Mouse (Mus musculus) forebrain, embryonic 11.5 days (tissue): ENCODE data around the gene Syndig1l. TPM values are rescaled to one million over a fixed set of nuclear protein-coding genes. Genes with fewer than 3 reads are reported as not detected.

Experiments
- ATAC-seq: fragments of 200-750 bp; cut with Nextera tagmentation; replicated peaks from 2 replicates; pipeline ENCODE4 v1.8.0; 2017; ENCODE audit warnings: moderate TSS enrichment; ENCODE audit not compliant: low FRiP score
- DNase-seq: peaks from one replicate; pipeline ENCODE4 v3.0.0-alpha.2; 2017; ENCODE audit warnings: low spot score
- H3K27ac ChIP-seq: fragments of 300-500 bp; sonication (generic); 2 replicates; pipeline ENCODE4 v1.5.1; 2014; ENCODE audit warnings: low read depth, low read length
- H3K27me3 ChIP-seq: fragments of 300-500 bp; sonication (generic); 2 replicates; pipeline ENCODE4 v1.6.1; 2014; ENCODE audit warnings: mild to moderate bottlenecking, low read length, mixed read lengths; ENCODE audit not compliant: control insufficient read depth, insufficient read depth
- H3K36me3 ChIP-seq: fragments of 300-500 bp; sonication (generic); 2 replicates; pipeline ENCODE4 v1.6.1; 2014; ENCODE audit warnings: mild to moderate bottlenecking, low read length, moderate library complexity, mixed read lengths; ENCODE audit not compliant: control insufficient read depth, insufficient read depth
- H3K4me1 ChIP-seq: fragments of 300-500 bp; sonication (generic); replicated peaks from 2 replicates; pipeline ENCODE4 v1.6.1; 2014; ENCODE audit warnings: low read length, mixed read lengths; ENCODE audit not compliant: control insufficient read depth, insufficient read depth
- H3K4me2 ChIP-seq: fragments of 300-500 bp; sonication (generic); 2 replicates; pipeline ENCODE4 v1.6.1; 2014; ENCODE audit warnings: low read depth, mild to moderate bottlenecking, low read length, moderate library complexity, mixed read lengths; ENCODE audit not compliant: severe bottlenecking
- H3K4me3 ChIP-seq: fragments of 300-500 bp; sonication (generic); 2 replicates; pipeline ENCODE4 v1.5.1; 2014; ENCODE audit warnings: low read depth, low read length
- H3K9ac ChIP-seq: fragments of 300-500 bp; sonication (generic); 2 replicates; pipeline ENCODE4 v1.6.1; 2014; ENCODE audit warnings: low read length
- H3K9me3 ChIP-seq: fragments of 300-500 bp; sonication (generic); 2 replicates; pipeline ENCODE4 v1.6.1; 2016; ENCODE audit warnings: low read length, mixed read lengths; ENCODE audit not compliant: control insufficient read depth
- WGBS: fragments of 180-500 bp; shearing (Covaris S2); extraction: QIAGEN DNeasy Blood & Tissue Kit; methylation state at CpG from one replicate; pipeline ENCODE4 v1.1.7; 2014; 5-methylcytosine and 5-hydroxymethylcytosine counted together
- polyA plus RNA-seq: library from polyadenylated mRNA; unstranded; fragments of >200 nt; fragmentation: Nextera tagmentation; extraction: Ambion mirVana; gene quantifications from 2 replicates; pipeline ENCODE4 v1.2.1, GENCODE M21; 2014

Gene Syndig1l
- polyA plus RNA-seq, 1 experiment from 2014 or later: 0.20 TPM

GRCm38 (mm10) chr12:84687531-84687930, 11.1 kb downstream of the Syndig1l start:
- Histone ChIP-seq H3K4me3 (no peak overlapping the region), H3K27me3 (no peaks in the 10 kb centered on the region), H3K36me3 (no peaks in the 10 kb centered on the region), H3K4me1 (no peaks in the 10 kb centered on the region), H3K27ac (no peak overlapping the region), H3K4me2 (no peak overlapping the region), H3K9me3 (no peaks in the 10 kb centered on the region), H3K9ac (no peak overlapping the region)
- 87% methylated on average over 4 of the region's 4 CpGs for WGBS
- ATAC-seq: no peak
- no peak for DNase-seq

DNA sequence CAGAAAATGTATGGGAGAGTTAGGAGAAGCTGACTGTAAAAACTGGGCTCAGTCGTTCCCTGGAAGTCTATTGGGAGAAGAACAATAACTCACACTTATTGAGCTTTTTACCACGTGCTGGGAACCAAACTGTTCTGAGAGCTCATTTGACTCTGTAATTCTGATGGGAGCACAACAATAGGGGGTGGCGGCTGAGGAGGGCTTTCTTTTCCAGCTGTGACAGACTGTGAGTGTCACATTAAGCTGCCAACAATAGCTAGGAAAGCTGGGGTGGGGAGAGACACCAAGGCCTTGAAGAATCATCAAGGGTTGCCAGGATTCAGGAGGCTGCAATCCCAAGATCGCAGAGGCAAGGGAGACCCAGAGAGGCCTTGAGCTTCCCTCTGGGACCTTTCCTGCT, 12.5 kb downstream of the Syndig1l start:
- DNase-seq (no peak), ATAC-seq (no peak)
- H3K27me3 ChIP-seq: no peaks in the 10 kb centered on the region
- no peak overlapping the region for H3K4me2 ChIP-seq
- 16% methylated on average over 4 of the region's 4 CpGs for WGBS
- no peak overlapping the region for H3K4me3 ChIP-seq
- no peak overlapping the region for H3K9ac ChIP-seq
- no peak overlapping the region for H3K27ac ChIP-seq
- no peaks in the 10 kb centered on the region for H3K4me1 ChIP-seq
- H3K36me3 ChIP-seq: no peaks in the 10 kb centered on the region
- no peaks in the 10 kb centered on the region for H3K9me3 ChIP-seq

DNA sequence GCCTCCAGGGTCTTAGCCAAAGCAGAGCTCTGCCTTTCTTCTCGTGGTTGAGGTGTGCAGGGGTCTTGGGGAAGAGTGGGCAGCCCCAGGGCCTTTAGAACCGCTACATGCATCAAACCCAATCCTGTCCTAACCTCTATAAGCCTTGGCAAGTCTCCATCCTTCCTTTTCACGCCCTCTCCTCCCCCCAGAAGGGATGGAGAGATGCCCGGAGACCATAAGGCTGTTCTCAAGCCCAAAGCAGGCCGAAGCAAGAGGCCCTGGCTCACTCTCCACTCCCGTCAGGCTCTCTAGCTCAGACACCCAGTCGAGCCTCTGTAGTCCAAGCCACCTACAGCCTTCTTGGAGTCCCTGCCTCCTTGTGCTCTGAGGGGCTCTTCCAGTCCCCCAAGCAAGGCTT, 14.1 kb downstream of the Syndig1l start:
- Histone ChIP-seq H3K36me3 (no peaks in the 10 kb centered on the region), H3K9me3 (no peaks in the 10 kb centered on the region), H3K9ac (no peak overlapping the region), H3K4me2 (no peak overlapping the region), H3K27ac (no peak overlapping the region), H3K27me3 (no peaks in the 10 kb centered on the region), H3K4me3 (no peak overlapping the region), H3K4me1 (no peaks in the 10 kb centered on the region)
- DNase-seq (no peak), ATAC-seq (no peak)
- WGBS: 75% methylated on average over 7 of the region's 7 CpGs

- Histone ChIP-seq H3K27ac (no peak overlapping the region), H3K4me3 (no peak overlapping the region), H3K27me3 (no peaks in the 10 kb centered on the region), H3K4me1 (no peaks in the 10 kb centered on the region), H3K9ac (no peak overlapping the region), H3K9me3 (no peaks in the 10 kb centered on the region), H3K36me3 (no peaks in the 10 kb centered on the region), H3K4me2 (no peak overlapping the region)
- 86% methylated on average over 3 of the region's 3 CpGs for WGBS
- DNase-seq (no peak), ATAC-seq (no peak)
These were observed 22.6 kb downstream of the Syndig1l start for GRCm38 (mm10) chr12:84676011-84676410.

DNA sequence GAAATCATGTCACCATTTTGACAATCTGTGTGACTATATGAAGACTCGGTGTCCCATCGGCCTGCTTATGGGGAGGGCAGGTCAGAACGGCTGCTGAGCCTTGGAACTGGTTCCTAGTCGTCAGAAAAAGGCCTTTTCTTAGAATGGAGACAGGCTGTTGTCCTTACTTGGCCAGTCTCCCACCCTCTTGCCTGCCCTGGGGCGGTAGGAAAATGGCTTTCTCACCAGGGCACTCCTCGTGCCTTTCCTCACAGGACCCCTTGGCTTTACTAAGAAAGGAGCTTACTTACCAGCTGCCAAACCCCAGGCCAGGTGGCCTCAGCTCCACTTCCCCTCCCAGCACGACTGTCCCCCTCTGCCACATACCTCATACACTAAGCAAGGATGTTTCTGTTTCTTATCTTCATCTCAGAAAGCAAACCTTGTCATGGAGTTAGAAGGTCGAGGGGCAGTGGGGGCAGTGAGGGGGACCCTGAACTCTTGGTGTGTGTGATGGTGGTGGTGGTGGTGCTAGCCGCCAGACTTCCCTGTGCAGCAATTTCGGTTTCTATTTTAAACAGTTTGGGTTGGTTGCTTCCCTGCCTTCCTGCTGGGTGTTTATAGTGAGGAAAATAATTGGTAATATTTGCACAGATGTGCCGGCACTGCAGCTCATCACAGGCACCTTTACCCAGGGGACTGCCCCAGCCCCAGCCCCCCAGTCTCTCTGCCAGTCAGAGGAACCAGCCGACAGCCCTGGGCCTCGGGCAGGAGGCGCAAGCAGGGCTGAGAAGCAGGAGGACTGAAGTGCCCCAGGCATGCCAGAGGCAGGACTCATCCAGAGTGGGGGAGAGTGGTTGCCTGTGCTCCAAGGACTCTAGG, 23.7 kb downstream of the Syndig1l start:
- ATAC-seq: no peak
- Histone ChIP-seq H3K4me3 (no peak overlapping the region), H3K4me2 (no peak overlapping the region), H3K9ac (no peak overlapping the region; the same call in 1 of the 2 replicates), H3K27me3 (no peaks in the 10 kb centered on the region), H3K9me3 (no peaks in the 10 kb centered on the region; the same call in 1 of the 2 replicates), H3K36me3 (no peaks in the 10 kb centered on the region), H3K4me1 (no peaks in the 10 kb centered on the region), H3K27ac (no peak overlapping the region)
- WGBS: 47% methylated on average over 14 of the region's 14 CpGs
- no peak for DNase-seq

DNA sequence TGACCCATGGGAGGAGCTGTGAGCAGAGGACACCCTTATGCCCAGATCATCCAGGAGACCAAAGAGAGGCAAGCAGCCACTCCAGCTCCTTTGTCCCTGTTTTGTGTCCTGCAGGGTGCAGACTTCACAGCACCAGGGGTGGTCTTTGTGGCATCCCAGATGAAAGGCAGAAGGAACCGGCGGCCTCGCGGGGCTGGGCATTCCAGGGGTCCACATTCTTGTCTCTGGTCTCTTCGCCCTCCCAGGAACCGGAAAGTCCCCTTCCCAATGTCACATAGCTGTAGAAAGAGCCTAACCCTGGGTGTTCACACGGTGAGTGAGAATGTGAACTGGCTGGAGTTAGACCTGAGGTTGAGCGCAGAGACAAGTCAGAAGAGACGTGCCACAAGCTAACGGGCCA, 27.0 kb downstream of the Syndig1l start:
- no peaks in the 10 kb centered on the region; the same call in 1 of the 2 replicates for H3K9me3 ChIP-seq
- H3K27me3 ChIP-seq: no peaks in the 10 kb centered on the region
- H3K4me1 ChIP-seq: no peaks in the 10 kb centered on the region
- no peak for ATAC-seq
- H3K4me2 ChIP-seq: no peak overlapping the region
- no peak overlapping the region for H3K27ac ChIP-seq
- DNase-seq: no peak
- WGBS: 32% methylated on average over 10 of the region's 10 CpGs
- H3K9ac ChIP-seq: no peak overlapping the region
- H3K4me3 ChIP-seq: no peak overlapping the region
- H3K36me3 ChIP-seq: no peaks in the 10 kb centered on the region

GRCm38 (mm10) chr12:84670555-84670954, 28.1 kb downstream of the Syndig1l start:
- ATAC-seq (no peak), DNase-seq (no peak)
- no peaks in the 10 kb centered on the region for H3K27me3 ChIP-seq

GRCm38 (mm10) chr12:84653912-84654311, 44.7 kb downstream of the Syndig1l start:
- H3K36me3 ChIP-seq: no peaks in the 10 kb centered on the region
- H3K9me3 ChIP-seq: no peaks in the 10 kb centered on the region
- H3K4me3 ChIP-seq: no peak overlapping the region
- H3K9ac ChIP-seq: no peak overlapping the region
- H3K27me3 ChIP-seq: no peaks in the 10 kb centered on the region
- ATAC-seq (no peak), DNase-seq (peak; percentile 82)
- H3K4me1 ChIP-seq: no peaks in the 10 kb centered on the region
- no peak overlapping the region for H3K4me2 ChIP-seq
- 13% methylated on average over 3 of the region's 3 CpGs for WGBS
- H3K27ac ChIP-seq: no peak overlapping the region

More at GRCm38 (mm10) chr12:84670555-84670954, 28.1 kb downstream of the Syndig1l start:
- H3K36me3 ChIP-seq: no peaks in the 10 kb centered on the region
- H3K4me2 ChIP-seq: no peak overlapping the region
- H3K4me3 ChIP-seq: no peak overlapping the region
- no peak overlapping the region for H3K27ac ChIP-seq
- H3K4me1 ChIP-seq: no peaks in the 10 kb centered on the region
- H3K9ac ChIP-seq: no peak overlapping the region
- WGBS: 87% methylated on average over 3 of the region's 3 CpGs
- no peaks in the 10 kb centered on the region; the same call in 1 of the 2 replicates for H3K9me3 ChIP-seq

DNA sequence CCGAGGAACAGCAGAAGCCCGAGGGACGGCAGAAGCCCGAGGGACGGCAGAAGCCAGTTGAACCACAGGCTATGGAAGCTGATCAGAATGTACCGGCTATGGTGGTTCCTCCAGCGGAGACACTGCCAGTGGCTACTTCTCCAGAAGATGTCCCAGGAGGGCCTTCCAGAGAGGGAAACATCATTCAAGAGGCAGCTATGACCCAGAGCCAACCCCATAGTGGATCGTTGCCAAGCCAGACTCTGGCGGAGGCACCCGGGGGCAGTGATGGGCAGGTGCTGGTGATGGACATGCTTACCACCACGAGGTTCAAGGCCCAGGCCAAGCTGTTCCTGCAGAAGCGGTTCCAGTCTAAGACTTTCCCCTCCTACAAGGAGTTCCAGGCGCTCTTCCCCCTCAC, 48.4 kb downstream of the Syndig1l start:
- WGBS: 95% methylated on average over 13 of the region's 13 CpGs
- no peak for DNase-seq
- no peak overlapping the region for H3K9ac ChIP-seq
- no peak overlapping the region for H3K27ac ChIP-seq
- ATAC-seq: no peak
- no peak overlapping the region for H3K4me2 ChIP-seq
- H3K4me1 ChIP-seq: no peaks in the 10 kb centered on the region
- H3K36me3 ChIP-seq: no peaks in the 10 kb centered on the region
- no peaks in the 10 kb centered on the region for H3K9me3 ChIP-seq
- H3K4me3 ChIP-seq: no peak overlapping the region
- H3K27me3 ChIP-seq: no peaks in the 10 kb centered on the region
